ENCODE assay signal across 8 mouse cellular contexts in the genomic region with DNA sequence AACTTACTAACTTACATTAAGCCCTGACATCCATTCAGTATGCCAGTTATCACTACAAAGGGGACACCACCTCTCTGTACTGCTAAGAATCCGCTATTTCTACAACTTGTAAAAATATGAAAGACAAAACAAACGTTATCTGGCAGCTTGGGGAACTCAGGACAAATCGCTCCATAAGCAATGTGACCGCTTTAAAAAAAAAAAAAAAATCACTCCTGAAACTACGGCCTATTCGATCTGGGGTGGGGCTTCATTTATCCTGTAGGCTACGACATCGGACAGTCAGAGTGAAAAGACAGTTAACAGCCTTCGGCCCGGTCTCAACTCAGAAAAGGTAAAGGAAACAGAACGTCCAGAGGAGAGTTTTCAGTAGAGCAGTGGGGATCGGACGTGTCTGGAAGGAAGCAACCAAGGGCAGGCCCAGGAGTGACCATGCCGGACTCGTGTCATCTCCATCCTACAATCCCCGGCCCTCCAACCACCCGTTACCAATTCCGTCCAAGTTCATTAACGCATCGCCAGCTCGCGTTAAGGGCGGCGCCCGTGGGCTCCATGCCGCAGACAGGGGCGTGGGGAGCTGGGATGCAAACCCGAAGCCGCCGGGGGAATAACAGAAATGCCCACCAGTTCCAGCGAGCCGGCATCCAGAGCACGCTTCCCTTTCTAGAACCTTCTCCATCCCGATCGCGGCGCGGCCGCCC. TPM values are rescaled to one million over a fixed set of nuclear protein-coding genes. Genes with fewer than 3 reads are reported as not detected.
DNase-seq lines count a peak whose midpoint lies in the region; ATAC-seq and TF ChIP-seq lines count a peak whose summit lies in the region.

No protein-coding gene starts in this region.

- peak overlapping the region; percentile 93 for H3K9ac ChIP-seq in kidney, postnatal 0 days (ENCODE audit: low read depth, low read length)
- H3K9ac ChIP-seq in intestine, embryonic 16.5 days (ENCODE audit: low read depth, low read length) = peak overlapping the region; percentile 94
- peak overlapping the region; percentile 95 for H3K9ac ChIP-seq in midbrain, postnatal 0 days (replicated peaks; ENCODE audit: low read length, poor library complexity, severe bottlenecking)

- no peaks in the 10 kb centered on the region for H3K27me3 ChIP-seq in kidney, postnatal 0 days (ENCODE audit: insufficient read depth, low read length)
- no peaks in the 10 kb centered on the region for H3K27me3 ChIP-seq in intestine, embryonic 16.5 days (replicated peaks; ENCODE audit: control insufficient read depth, insufficient read depth, low read length)
- no peaks in the 10 kb centered on the region for H3K27me3 ChIP-seq in midbrain, postnatal 0 days (ENCODE audit: insufficient read depth, low read length)

- DNase-seq in kidney, postnatal 0 days (ENCODE audit: low spot score) = peak; percentile 36
- no peak for DNase-seq in kidney, postnatal 4 days
- peak; percentile 16 for DNase-seq in NIH3T3 (ENCODE audit: low read depth)
- peak; percentile 21 for DNase-seq in midbrain, postnatal 0 days (ENCODE audit: low spot score)
- no peak for DNase-seq in testis, postnatal 14 days (ENCODE audit: low spot score)
- DNase-seq in layer of hippocampus, adult 9-10 months (ENCODE audit: low spot score) = no peak

- no peak for TF ChIP-seq CTCF in kidney, postnatal 0 days (IDR thresholded peaks at IDR 0.05; ENCODE audit: low read depth)
- TF ChIP-seq CTCF in embryonic fibroblast, embryonic 13.5 days (IDR thresholded peaks at IDR 0.05; ENCODE audit: borderline replicate concordance, insufficient read depth, low read length) = no peak
- no peak for TF ChIP-seq CTCF in midbrain, postnatal 0 days (IDR thresholded peaks at IDR 0.05)

- peak; percentile 58 for ATAC-seq in kidney, postnatal 0 days (replicated peaks; ENCODE audit: low FRiP score, low read depth)
- peak; percentile 53 for ATAC-seq in intestine, embryonic 16.5 days
- no peak; the same call in 1 of the 2 replicates for ATAC-seq in midbrain, postnatal 0 days (ENCODE audit: low FRiP score)

- WGBS in kidney, postnatal 0 days = under 1% methylated on average over 39 of the region's 39 CpGs
- under 1% methylated on average over 39 of the region's 39 CpGs for WGBS in intestine, embryonic 16.5 days
- WGBS in midbrain, postnatal 0 days = under 1% methylated on average over 35 of the region's 39 CpGs

- H3K4me2 ChIP-seq in kidney, postnatal 0 days (ENCODE audit: low read length) = peak overlapping the region; percentile 65
- H3K4me2 ChIP-seq in intestine, embryonic 16.5 days (ENCODE audit: low read depth, low read length) = peak overlapping the region; percentile 71
- H3K4me2 ChIP-seq in midbrain, postnatal 0 days (ENCODE audit: low read depth, low read length, poor library complexity, severe bottlenecking) = peak overlapping the region; percentile 54

- H3K4me1 ChIP-seq in kidney, postnatal 0 days (replicated peaks; ENCODE audit: insufficient read depth, low read length) = 0 out of 2 replicates have a peak, but pooled peaks cover 6% of the 10 kb centered on the region
- H3K4me1 ChIP-seq in embryonic fibroblast, embryonic 13.5 days (ENCODE audit: control insufficient read depth, insufficient read depth, low read length) = 0 out of 2 replicates have a peak, but pooled peaks cover 3% of the 10 kb centered on the region
- peaks cover 13% of the 10 kb centered on the region for H3K4me1 ChIP-seq in intestine, embryonic 16.5 days (ENCODE audit: control insufficient read depth, insufficient read depth, low read length)
- H3K4me1 ChIP-seq in midbrain, postnatal 0 days (ENCODE audit: insufficient read depth, low read length) = peaks cover 4% of the 10 kb centered on the region

- H3K27ac ChIP-seq in kidney, postnatal 0 days = peak overlapping the region; percentile 94
- H3K27ac ChIP-seq in embryonic fibroblast, embryonic 13.5 days (ENCODE audit: insufficient read depth, low read length) = peak overlapping the region; percentile 39
- peak overlapping the region; percentile 88 for H3K27ac ChIP-seq in intestine, embryonic 16.5 days (ENCODE audit: low read length)
- peak overlapping the region; percentile 88 for H3K27ac ChIP-seq in midbrain, postnatal 0 days (ENCODE audit: low read depth, low read length)

- H3K4me3 ChIP-seq in kidney, postnatal 0 days (replicated peaks; ENCODE audit: low read depth, low read length) = peak overlapping the region; percentile 76
- peak overlapping the region; percentile 93 for H3K4me3 ChIP-seq in embryonic fibroblast, embryonic 13.5 days (ENCODE audit: insufficient read depth, low read length)
- peak overlapping the region; percentile 96 for H3K4me3 ChIP-seq in intestine, embryonic 16.5 days (ENCODE audit: low read length)
- H3K4me3 ChIP-seq in midbrain, postnatal 0 days (ENCODE audit: low read depth, low read length) = peak overlapping the region; percentile 84

- H3K9me3 ChIP-seq in kidney, postnatal 0 days (replicated peaks; ENCODE audit: low read length) = no peaks in the 10 kb centered on the region
- H3K9me3 ChIP-seq in intestine, embryonic 16.5 days (ENCODE audit: control insufficient read depth, low read length) = no peaks in the 10 kb centered on the region
- no peaks in the 10 kb centered on the region for H3K9me3 ChIP-seq in midbrain, postnatal 0 days (ENCODE audit: low read length)

- peaks cover 26% of the 10 kb centered on the region for H3K36me3 ChIP-seq in kidney, postnatal 0 days (ENCODE audit: insufficient read depth, low read length)
- peaks cover 9% of the 10 kb centered on the region; the same call in 1 of the 2 replicates for H3K36me3 ChIP-seq in intestine, embryonic 16.5 days (ENCODE audit: control insufficient read depth, insufficient read depth, low read length)
- peaks cover 21% of the 10 kb centered on the region for H3K36me3 ChIP-seq in midbrain, postnatal 0 days (ENCODE audit: insufficient read depth, low read length)

- TF ChIP-seq POLR2A in embryonic fibroblast, embryonic 13.5 days (IDR thresholded peaks at IDR 0.05; ENCODE audit: low read depth, low read length) = no peak

RNA-seq across cellular contexts. Expression of a gene that starts 0.6 kb away (rescaled TPM):
- 315 and 339 TPM in 2 replicates for polyA plus RNA-seq in kidney, postnatal 0 days (2015; fragmentation: Nextera tagmentation; extraction: Ambion mirVana)
- 356 and 432 TPM in 2 replicates for polyA plus RNA-seq in embryonic fibroblast, embryonic 13.5 days (2011; ENCODE audit: insufficient read length, low read depth, missing spikeins)
- polyA plus RNA-seq in intestine, embryonic 16.5 days (2015; fragmentation: Nextera tagmentation; extraction: Ambion mirVana) = 357 and 397 TPM in 2 replicates
- 142 and 183 TPM in 2 replicates for total RNA-seq in midbrain, postnatal 0 days (2014; rRNA removed)
- 345 TPM in 2 replicates for polyA plus RNA-seq in midbrain, postnatal 0 days (2015; fragmentation: Nextera tagmentation; extraction: Ambion mirVana)

RNA-seq across cellular contexts. Expression of a gene that starts 40.6 kb away (rescaled TPM):
- 47.2 and 54.1 TPM in 2 replicates for polyA plus RNA-seq in kidney, postnatal 0 days (2015; fragmentation: Nextera tagmentation; extraction: Ambion mirVana)
- 86.8 and 88.6 TPM in 2 replicates for polyA plus RNA-seq in embryonic fibroblast, embryonic 13.5 days (2011; ENCODE audit: insufficient read length, low read depth, missing spikeins)
- 33.7 and 35.4 TPM in 2 replicates for polyA plus RNA-seq in intestine, embryonic 16.5 days (2015; fragmentation: Nextera tagmentation; extraction: Ambion mirVana)
- 30.7 and 48.1 TPM in 2 replicates for total RNA-seq in midbrain, postnatal 0 days (2014; rRNA removed)
- 44.1 and 47.4 TPM in 2 replicates for polyA plus RNA-seq in midbrain, postnatal 0 days (2015; fragmentation: Nextera tagmentation; extraction: Ambion mirVana)

RNA-seq across cellular contexts. Expression of a gene that starts 54.7 kb away (rescaled TPM):
- 12.9 and 15.2 TPM in 2 replicates for polyA plus RNA-seq in kidney, postnatal 0 days (2015; fragmentation: Nextera tagmentation; extraction: Ambion mirVana)
- polyA plus RNA-seq in embryonic fibroblast, embryonic 13.5 days (2011; ENCODE audit: insufficient read length, low read depth, missing spikeins) = 7.9 and 9.2 TPM in 2 replicates
- 15.2 and 17.4 TPM in 2 replicates for polyA plus RNA-seq in intestine, embryonic 16.5 days (2015; fragmentation: Nextera tagmentation; extraction: Ambion mirVana)
- 7.9 and 11.3 TPM in 2 replicates for total RNA-seq in midbrain, postnatal 0 days (2014; rRNA removed)
- polyA plus RNA-seq in midbrain, postnatal 0 days (2015; fragmentation: Nextera tagmentation; extraction: Ambion mirVana) = 17.0 and 18.7 TPM in 2 replicates

RNA-seq across cellular contexts. Expression of a gene that starts 58.0 kb away (rescaled TPM):
- polyA plus RNA-seq in kidney, postnatal 0 days (2015; fragmentation: Nextera tagmentation; extraction: Ambion mirVana) = 2.1 and 2.7 TPM in 2 replicates
- 12.5 and 13.5 TPM in 2 replicates for polyA plus RNA-seq in embryonic fibroblast, embryonic 13.5 days (2011; ENCODE audit: insufficient read length, low read depth, missing spikeins)
- polyA plus RNA-seq in intestine, embryonic 16.5 days (2015; fragmentation: Nextera tagmentation; extraction: Ambion mirVana) = 0.21 and 0.44 TPM in 2 replicates
- 0.38 TPM in 1 of 2 replicates, not detected in the other for total RNA-seq in midbrain, postnatal 0 days (2014; rRNA removed)
- polyA plus RNA-seq in midbrain, postnatal 0 days (2015; fragmentation: Nextera tagmentation; extraction: Ambion mirVana) = not detected in 2 replicates

Comparison
In these comparisons a context has a peak if more than half of its experiments do, and no peak if none do; other contexts are left out.
1. DNase-seq: peak in kidney, postnatal 0 days (single experiment), NIH3T3 (single experiment) and midbrain, postnatal 0 days (single experiment); none in kidney, postnatal 4 days (0 of 2), testis, postnatal 14 days (single experiment) and layer of hippocampus, adult 9-10 months (single experiment).
2. H3K27ac ChIP-seq: peak in every context shown above with its lines; median percentile 94 in kidney, postnatal 0 days; 88 in intestine, embryonic 16.5 days; 88 in midbrain, postnatal 0 days; 39 in embryonic fibroblast, embryonic 13.5 days.
3. Peak in every context shown above with its lines, with median percentiles within 50 percentile points of each other: H3K4me2 ChIP-seq, H3K4me3 ChIP-seq and H3K9ac ChIP-seq.